Mouse (Mus musculus) myocyte (in vitro differentiated cells): ENCODE measurements around the gene Erv3.

Source experiments
- MYOD1 ChIP-seq, 3 experiments: IDR thresholded peaks; one replicate each; pipeline ENCODE4 v1.6.1; 2011; ENCODE audit warnings: control low read depth in 2 of 3, low read depth in 2 of 3, mild to moderate bottlenecking in 2 of 3, moderate library complexity in 1 of 3; ENCODE audit not compliant: insufficient read length in 2 of 3, control insufficient read depth in 1 of 3
- POLR2A ChIP-seq: IDR thresholded peaks from one replicate; pipeline ENCODE4 v1.6.1; 2011; ENCODE audit warnings: low read depth, mild to moderate bottlenecking, control low read depth, moderate library complexity; ENCODE audit not compliant: insufficient read length
- SRF ChIP-seq: IDR thresholded peaks from one replicate; pipeline ENCODE4 v1.6.1; 2011; ENCODE audit warnings: low read depth; ENCODE audit not compliant: control insufficient read depth, insufficient read length

GRCm38 (mm10) chr2:131859721-131860120 is at the start of gene Erv3:
- TF ChIP-seq POLR2A, result no peak
- TF ChIP-seq MYOD1 (IDR thresholded peaks at IDR 0.05; ENCODE audit: control insufficient read depth in 1 of 3, insufficient read length in 2 of 3, low read depth in 2 of 3), result no peak
- TF ChIP-seq SRF, result no peak
